Mouse (Mus musculus): ENCODE measurements around the gene Tuba3a.
"Not testable (repeated sequence)": the region's sequence is repeated elsewhere in the genome, so short reads cannot be mapped to it uniquely, and the experiment has no call there.

The Tuba3a gene

GRCm38 (mm10) chr6:125307091-125307490 lies 21.2 kb upstream of the Tuba3a start:
- no peak for DNase-seq (ENCODE audit: low read depth, low spot score)

- DNase-seq (ENCODE audit: low read depth, low spot score) = no peak
These were observed 19.6 kb upstream of the Tuba3a start for GRCm38 (mm10) chr6:125305465-125305864.

- DNase-seq (ENCODE audit: low read depth, low spot score) = not testable (repeated sequence)
These were observed 18.6 kb upstream of the Tuba3a start for GRCm38 (mm10) chr6:125304408-125304807.

GRCm38 (mm10) chr6:125303242-125303641 lies 17.4 kb upstream of the Tuba3a start:
- DNase-seq (ENCODE audit: low read depth, low spot score) = no peak

- no peak for DNase-seq (ENCODE audit: low read depth, low spot score)
These were observed 16.6 kb upstream of the Tuba3a start for GRCm38 (mm10) chr6:125302231-125302982.

GRCm38 (mm10) chr6:125300982-125301381 lies 15.1 kb upstream of the Tuba3a start:
- DNase-seq (ENCODE audit: low read depth, low spot score) = no peak

GRCm38 (mm10) chr6:125297149-125297820 lies 11.4 kb upstream of the Tuba3a start:
- no peak for DNase-seq (ENCODE audit: low read depth, low spot score)

- no peak for DNase-seq (ENCODE audit: low read depth, low spot score)
These were observed 8.2 kb upstream of the Tuba3a start for GRCm38 (mm10) chr6:125294049-125294448.

- DNase-seq (ENCODE audit: low read depth, low spot score) = no peak
These were observed 6.4 kb upstream of the Tuba3a start for GRCm38 (mm10) chr6:125292256-125292655.

- no peak for DNase-seq (ENCODE audit: low read depth, low spot score)
These were observed 5.5 kb upstream of the Tuba3a start for GRCm38 (mm10) chr6:125291329-125291728.

GRCm38 (mm10) chr6:125288730-125289129 lies 2.9 kb upstream of the Tuba3a start:
- DNase-seq (ENCODE audit: low read depth, low spot score) = no peak

- no peak for DNase-seq (ENCODE audit: low read depth, low spot score)
These were observed 1.1 kb upstream of the Tuba3a start for GRCm38 (mm10) chr6:125286944-125287343.

GRCm38 (mm10) chr6:125284751-125285150 lies 1.1 kb downstream of the Tuba3a start:
- DNase-seq (ENCODE audit: low read depth, low spot score) = no peak

GRCm38 (mm10) chr6:125284250-125284649 lies 1.6 kb downstream of the Tuba3a start:
- no peak for DNase-seq (ENCODE audit: low read depth, low spot score)

GRCm38 (mm10) chr6:125282721-125283120 lies 3.1 kb downstream of the Tuba3a start:
- not testable (repeated sequence) for DNase-seq (ENCODE audit: low read depth, low spot score)

GRCm38 (mm10) chr6:125279729-125280128 lies 6.1 kb downstream of the Tuba3a start:
- no peak for DNase-seq (ENCODE audit: low read depth, low spot score)

- DNase-seq (ENCODE audit: low read depth, low spot score) = peak; percentile 8
These were observed 10.8 kb downstream of the Tuba3a start for GRCm38 (mm10) chr6:125274841-125275563.

- no peak for DNase-seq (ENCODE audit: low read depth, low spot score)
These were observed 13.5 kb downstream of the Tuba3a start for GRCm38 (mm10) chr6:125272228-125272785.

- DNase-seq (ENCODE audit: low read depth, low spot score) = peak; percentile 72
These were observed 14.2 kb downstream of the Tuba3a start for GRCm38 (mm10) chr6:125271455-125272227.

- no peak for DNase-seq (ENCODE audit: low read depth, low spot score)
These were observed 17.0 kb downstream of the Tuba3a start for GRCm38 (mm10) chr6:125268799-125269198.

GRCm38 (mm10) chr6:125267469-125267868 lies 18.4 kb downstream of the Tuba3a start:
- DNase-seq (ENCODE audit: low read depth, low spot score) = no peak
